Mouse (Mus musculus) intestine, embryonic 14.5 days (tissue): ENCODE results near the gene Dio3. TPM values are rescaled to one million over a fixed set of nuclear protein-coding genes. Genes with fewer than 3 reads are reported as not detected.

ENCODE experiments used
- ATAC-seq: fragments of 200-750 bp; cut with Nextera tagmentation; replicated peaks from 2 replicates; pipeline ENCODE4 v1.8.0; 2017; ENCODE audit warnings: low read depth, moderate number of reproducible peaks, moderate TSS enrichment, moderate library complexity; ENCODE audit not compliant: low FRiP score, low TSS enrichment
- DNase-seq: peaks from one replicate; pipeline ENCODE4 v3.0.0-alpha.2; 2018; ENCODE audit warnings: low spot score
- H3K27ac ChIP-seq: fragments of 300-500 bp; sonication (generic); 2 replicates; pipeline ENCODE4 v1.5.1; 2014; ENCODE audit warnings: low read depth, mild to moderate bottlenecking, control low read depth
- H3K27me3 ChIP-seq: fragments of 300-500 bp; sonication (generic); replicated peaks from 2 replicates; pipeline ENCODE4 v1.6.1; 2014; ENCODE audit warnings: low read length, control low read depth; ENCODE audit not compliant: control insufficient read depth, insufficient read depth
- H3K36me3 ChIP-seq: fragments of 300-500 bp; sonication (generic); 2 replicates; pipeline ENCODE4 v1.6.1; 2014; ENCODE audit warnings: low read length, control low read depth; ENCODE audit not compliant: control insufficient read depth, insufficient read depth
- H3K4me1 ChIP-seq: fragments of 300-500 bp; sonication (generic); replicated peaks from 2 replicates; pipeline ENCODE4 v1.6.1; 2014; ENCODE audit warnings: low read length, control low read depth, mixed read lengths; ENCODE audit not compliant: control insufficient read depth, insufficient read depth
- H3K4me2 ChIP-seq: fragments of 300-500 bp; sonication (generic); 2 replicates; pipeline ENCODE4 v1.6.1; 2014; ENCODE audit warnings: low read length
- H3K4me3 ChIP-seq: fragments of 300-500 bp; sonication (generic); 2 replicates; pipeline ENCODE4 v1.5.1; 2014; ENCODE audit warnings: low read depth, low read length, control low read depth, mixed read lengths
- H3K9ac ChIP-seq: fragments of 300-500 bp; sonication (generic); 2 replicates; pipeline ENCODE4 v1.6.1; 2014; ENCODE audit warnings: mild to moderate bottlenecking, low read length
- H3K9me3 ChIP-seq: fragments of 300-500 bp; sonication (generic); 2 replicates; pipeline ENCODE4 v1.6.1; 2016; ENCODE audit warnings: low read length, control low read depth; ENCODE audit not compliant: control insufficient read depth
- WGBS: fragments of 180-500 bp; shearing (Covaris S2); extraction: QIAGEN DNeasy Blood & Tissue Kit; methylation state at CpG from one replicate; pipeline ENCODE4 v1.1.7; 2014; 5-methylcytosine and 5-hydroxymethylcytosine counted together
- polyA plus RNA-seq: library from polyadenylated mRNA; unstranded; fragments of >200 nt; fragmentation: Nextera tagmentation; extraction: Ambion mirVana; gene quantifications from 2 replicates; pipeline ENCODE4 v1.2.1, GENCODE M21; 2014

The Dio3 gene
- 0.35 and 0.74 TPM in 2 replicates for polyA plus RNA-seq

DNA sequence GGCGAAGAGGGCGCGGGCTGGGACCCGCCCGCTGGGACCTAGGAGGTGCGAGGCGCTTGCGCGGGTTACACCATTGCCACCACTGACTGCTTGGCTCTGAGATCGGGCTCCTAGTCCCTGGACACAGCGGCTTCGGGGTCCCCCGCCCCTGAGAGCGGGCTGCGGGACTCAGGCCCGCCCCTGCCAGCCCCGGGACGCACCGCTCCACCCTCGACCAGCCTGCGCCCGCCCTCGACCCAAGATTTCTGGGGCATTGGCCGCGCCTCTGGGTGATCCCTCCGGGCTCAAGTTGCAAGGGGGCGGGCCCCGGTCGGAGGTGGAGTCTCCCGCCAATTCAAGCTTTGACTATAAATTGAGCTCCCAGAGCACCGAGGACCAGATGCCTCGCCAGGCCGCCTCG lies at the start of gene Dio3:
Gene Dio3 (plus strand): TSS at position 216 of the 400 bp plus-strand sequence.
- WGBS, result under 1% methylated on average over 34 of the region's 34 CpGs

DNA sequence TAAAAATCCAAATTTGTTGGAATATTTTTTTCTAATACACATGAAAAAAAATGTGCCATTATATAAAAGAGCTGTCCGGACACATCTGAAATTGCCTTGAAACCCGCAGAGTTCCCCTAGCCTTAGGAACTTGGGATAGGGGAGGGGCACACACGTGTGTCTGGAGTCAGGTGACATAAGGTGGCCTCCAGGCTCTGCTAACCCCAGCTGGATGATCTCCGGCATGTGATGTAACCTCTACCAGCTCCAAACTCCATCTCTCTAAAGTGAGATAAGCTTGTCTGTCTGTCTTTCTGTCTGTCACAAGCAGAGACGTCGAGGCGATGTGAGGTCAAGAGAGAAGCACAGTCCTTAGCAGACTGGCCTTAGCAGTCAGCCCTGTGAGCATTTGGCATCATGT lies 48.6 kb upstream of the Dio3 start:
- 81% methylated on average over 7 of the region's 7 CpGs for WGBS
- Histone ChIP-seq H3K4me3 (no peak overlapping the region), H3K36me3 (no peaks in the 10 kb centered on the region), H3K4me1 (no peaks in the 10 kb centered on the region), H3K9ac (no peak overlapping the region), H3K4me2 (no peak overlapping the region), H3K27ac (no peak overlapping the region), H3K9me3 (no peaks in the 10 kb centered on the region), H3K27me3 (no peaks in the 10 kb centered on the region)
- DNase-seq (no peak), ATAC-seq (no peak)

More for the DNA sequence above, at the start of gene Dio3:
- ATAC-seq, result peak; percentile 67
- H3K27ac ChIP-seq, result no peak within 1 kb of the TSS
- H3K9ac ChIP-seq, result peak within 1 kb of the TSS; percentile 29; the same call in 1 of the 2 replicates
- DNase-seq, result peak; percentile 84
- peaks cover 14% of the 10 kb centered on the region for H3K4me1 ChIP-seq
- no peaks in the 10 kb centered on the region for H3K36me3 ChIP-seq
- H3K27me3 ChIP-seq, result peaks cover 82% of the 10 kb centered on the region
- H3K9me3 ChIP-seq, result no peaks in the 10 kb centered on the region
- peak within 1 kb of the TSS; percentile 69 for H3K4me2 ChIP-seq
- H3K4me3 ChIP-seq, result peak within 1 kb of the TSS; percentile 40

DNA sequence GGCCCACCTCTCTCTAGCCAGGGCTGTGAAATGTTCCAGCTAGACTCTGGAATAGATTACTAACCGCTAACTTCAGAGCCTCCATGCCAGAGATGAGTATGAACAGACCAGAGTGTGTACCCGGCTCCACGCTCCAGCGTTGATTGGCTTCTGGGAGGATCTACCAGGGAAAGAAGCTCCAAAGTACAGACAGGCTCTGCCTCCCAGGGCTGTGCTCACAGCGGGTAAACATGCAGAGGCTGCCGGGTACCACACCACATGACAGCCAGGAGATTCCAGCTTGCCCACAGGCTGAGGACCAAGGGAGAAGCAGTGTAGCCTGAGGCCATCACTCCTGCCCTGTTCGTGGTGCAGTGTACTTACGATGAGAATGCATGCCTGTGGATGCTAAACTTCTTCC lies 48.1 kb upstream of the Dio3 start:
- no peak overlapping the region for H3K9ac ChIP-seq
- H3K27ac ChIP-seq, result no peak overlapping the region
- no peaks in the 10 kb centered on the region for H3K9me3 ChIP-seq
- no peak overlapping the region for H3K4me2 ChIP-seq
- H3K4me1 ChIP-seq, result no peaks in the 10 kb centered on the region
- DNase-seq, result no peak
- ATAC-seq, result no peak
- 64% methylated on average over 8 of the region's 8 CpGs for WGBS
- H3K27me3 ChIP-seq, result no peaks in the 10 kb centered on the region
- no peaks in the 10 kb centered on the region for H3K36me3 ChIP-seq
- no peak overlapping the region for H3K4me3 ChIP-seq

DNA sequence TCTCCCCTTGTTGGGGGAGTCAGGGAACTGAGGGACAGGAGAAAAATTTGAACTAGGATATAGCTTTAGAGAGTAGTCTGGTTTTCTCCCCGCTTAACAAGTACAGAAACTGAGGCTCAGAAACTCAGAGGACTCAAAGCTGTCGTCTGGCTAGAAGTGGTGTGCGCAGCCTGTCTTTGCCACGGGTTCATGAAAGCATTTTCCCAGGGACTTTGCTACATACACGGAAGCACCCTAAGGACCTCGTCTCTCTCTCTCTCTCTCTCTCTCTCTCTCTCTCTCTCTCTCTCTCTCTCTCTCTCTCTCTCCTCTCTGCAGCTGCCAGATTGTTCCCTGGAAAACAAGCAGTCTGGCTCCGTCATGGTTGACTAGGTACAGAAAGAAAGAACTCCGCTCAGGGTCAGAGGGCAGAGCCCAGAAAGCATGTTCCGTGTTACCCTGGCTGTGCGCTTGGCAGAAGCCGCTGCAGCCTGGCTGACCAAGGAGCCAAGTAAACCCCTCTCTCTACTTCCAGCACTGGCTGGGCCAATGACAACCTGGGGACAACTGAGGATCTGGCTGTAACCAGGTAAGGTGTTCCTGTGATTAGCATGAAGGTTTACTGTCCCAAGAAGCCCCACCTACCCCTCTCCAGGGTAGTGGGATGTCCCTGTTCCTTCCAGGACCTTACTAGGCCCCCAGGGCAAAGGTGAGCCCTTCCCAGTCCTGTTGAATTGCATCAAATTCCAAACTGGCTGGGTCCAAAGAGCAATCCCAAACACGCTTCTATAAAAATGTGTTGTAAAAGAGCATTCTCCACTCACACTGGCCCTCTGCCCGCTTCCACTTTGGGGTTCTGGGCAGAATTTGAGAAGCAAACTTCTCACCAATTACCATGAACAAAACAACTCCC lies 46.9 kb upstream of the Dio3 start:
- no peak overlapping the region for H3K9ac ChIP-seq
- H3K4me1 ChIP-seq, result 0 out of 2 replicates have a peak, but pooled peaks cover 3% of the 10 kb centered on the region
- DNase-seq (peak; percentile 63), ATAC-seq (no peak; the same call in 1 of the 2 replicates)
- no peak overlapping the region for H3K4me2 ChIP-seq
- H3K27me3 ChIP-seq, result no peaks in the 10 kb centered on the region
- H3K9me3 ChIP-seq, result no peaks in the 10 kb centered on the region
- H3K27ac ChIP-seq, result no peak overlapping the region
- 61% methylated on average over 13 of the region's 13 CpGs for WGBS
- H3K36me3 ChIP-seq, result no peaks in the 10 kb centered on the region
- H3K4me3 ChIP-seq, result no peak overlapping the region

DNA sequence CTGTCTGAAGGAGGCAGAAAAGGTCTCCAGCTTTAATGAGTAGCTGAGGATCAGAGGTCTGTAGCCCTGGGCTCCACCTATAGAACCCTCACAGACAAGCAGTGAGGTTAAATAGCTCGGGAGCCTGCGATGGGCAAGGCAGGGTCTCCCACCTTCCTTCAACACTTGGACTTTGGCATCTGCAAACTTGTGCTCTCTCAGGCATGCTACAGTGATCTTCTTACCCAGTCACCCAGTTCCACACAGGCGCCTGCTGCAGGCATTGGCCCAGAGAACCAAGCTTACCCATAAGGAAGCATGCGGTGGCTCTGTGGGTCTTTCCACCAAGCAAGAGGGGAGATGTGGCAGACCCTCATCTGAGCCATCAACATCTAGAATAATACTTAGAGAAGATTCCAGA lies 43.0 kb upstream of the Dio3 start:
- no peak overlapping the region for H3K4me2 ChIP-seq
- no peaks in the 10 kb centered on the region for H3K36me3 ChIP-seq
- H3K9ac ChIP-seq, result no peak overlapping the region
- no peak overlapping the region for H3K4me3 ChIP-seq
- H3K9me3 ChIP-seq, result no peaks in the 10 kb centered on the region
- ATAC-seq, result no peak
- no peak overlapping the region for H3K27ac ChIP-seq
- H3K4me1 ChIP-seq, result 0 out of 2 replicates have a peak, but pooled peaks cover 3% of the 10 kb centered on the region
- 89% methylated on average over 4 of the region's 4 CpGs for WGBS
- no peak for DNase-seq
- no peaks in the 10 kb centered on the region for H3K27me3 ChIP-seq

DNA sequence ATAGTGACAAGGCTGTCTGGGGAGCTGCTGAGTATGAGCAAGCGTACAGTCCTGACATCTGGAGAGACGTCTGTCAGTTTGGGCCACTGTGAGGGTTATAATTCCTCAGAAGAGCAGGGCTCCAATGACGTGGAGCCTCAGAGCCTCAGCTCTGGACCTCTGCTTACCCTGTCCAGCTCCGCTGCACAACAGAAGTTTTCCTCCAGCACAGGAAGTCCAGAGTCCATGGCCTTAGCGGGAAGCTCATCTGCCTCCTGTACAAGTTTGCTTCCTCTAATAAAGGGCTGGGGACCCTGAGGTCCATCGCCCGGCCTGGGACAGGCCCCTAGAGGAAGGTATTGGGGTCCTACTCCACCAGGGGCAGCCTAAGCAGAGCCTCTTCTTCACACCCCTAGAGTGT lies 41.8 kb upstream of the Dio3 start:
- 76% methylated on average over 7 of the region's 7 CpGs for WGBS
- H3K4me1 ChIP-seq, result 0 out of 2 replicates have a peak, but pooled peaks cover 3% of the 10 kb centered on the region
- no peak overlapping the region for H3K4me3 ChIP-seq
- no peak overlapping the region for H3K9ac ChIP-seq
- ATAC-seq, result no peak
- no peak overlapping the region for H3K27ac ChIP-seq
- H3K9me3 ChIP-seq, result no peaks in the 10 kb centered on the region
- DNase-seq, result no peak
- no peak overlapping the region for H3K4me2 ChIP-seq
- no peaks in the 10 kb centered on the region for H3K27me3 ChIP-seq
- H3K36me3 ChIP-seq, result no peaks in the 10 kb centered on the region

DNA sequence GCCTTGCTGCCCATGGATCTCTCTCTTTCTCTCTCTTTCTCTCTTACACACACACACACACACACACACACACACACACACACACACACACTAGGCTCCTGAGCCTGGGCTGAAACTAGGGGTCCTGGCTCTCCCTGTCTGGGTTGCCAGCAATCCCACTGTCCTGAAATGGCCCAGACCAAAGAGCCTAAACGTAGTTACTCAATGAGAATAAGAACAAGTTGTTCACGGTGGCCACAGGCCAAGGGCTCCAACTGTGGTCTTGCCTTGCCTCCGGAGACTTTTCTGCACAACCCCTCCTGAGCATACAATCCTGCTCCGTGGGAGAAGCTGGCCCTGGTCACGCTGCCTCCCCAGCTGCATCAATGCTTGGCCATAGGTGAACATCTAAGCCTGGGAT lies 39.5 kb upstream of the Dio3 start:
- no peak overlapping the region for H3K27ac ChIP-seq
- H3K9ac ChIP-seq, result no peak overlapping the region
- WGBS, result 89% methylated on average over 5 of the region's 5 CpGs
- no peaks in the 10 kb centered on the region for H3K27me3 ChIP-seq
- no peak for ATAC-seq
- 0 out of 2 replicates have a peak, but pooled peaks cover 3% of the 10 kb centered on the region for H3K4me1 ChIP-seq
- no peak for DNase-seq
- no peak overlapping the region for H3K4me3 ChIP-seq
- no peaks in the 10 kb centered on the region for H3K36me3 ChIP-seq
- H3K4me2 ChIP-seq, result no peak overlapping the region
- H3K9me3 ChIP-seq, result no peaks in the 10 kb centered on the region

DNA sequence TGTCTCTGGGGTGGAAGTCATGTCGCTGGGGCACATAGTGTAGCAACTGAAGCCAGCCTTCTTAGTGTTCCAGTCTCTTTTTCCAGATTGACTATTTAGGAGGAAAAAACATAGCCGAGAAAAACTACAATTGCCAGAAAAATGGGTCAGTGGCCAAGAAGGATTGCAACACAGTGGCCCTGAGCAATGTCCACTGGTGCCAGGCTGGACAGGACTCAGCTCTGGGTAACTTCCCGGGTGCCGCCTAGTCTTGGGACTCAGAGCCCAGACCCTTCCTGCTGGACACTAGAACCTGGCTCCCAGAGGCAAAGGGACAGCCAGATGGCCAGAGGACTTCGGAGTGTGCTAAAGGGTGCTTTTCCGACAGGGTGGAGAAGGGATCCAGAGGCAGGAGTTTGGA lies 34.3 kb upstream of the Dio3 start:
- Histone ChIP-seq H3K9me3 (no peaks in the 10 kb centered on the region), H3K9ac (no peak overlapping the region), H3K4me1 (no peaks in the 10 kb centered on the region), H3K27me3 (no peaks in the 10 kb centered on the region), H3K36me3 (no peaks in the 10 kb centered on the region), H3K27ac (no peak overlapping the region), H3K4me3 (no peak overlapping the region), H3K4me2 (no peak overlapping the region)
- 87% methylated on average over 6 of the region's 6 CpGs for WGBS
- no peak for DNase-seq
- no peak for ATAC-seq

DNA sequence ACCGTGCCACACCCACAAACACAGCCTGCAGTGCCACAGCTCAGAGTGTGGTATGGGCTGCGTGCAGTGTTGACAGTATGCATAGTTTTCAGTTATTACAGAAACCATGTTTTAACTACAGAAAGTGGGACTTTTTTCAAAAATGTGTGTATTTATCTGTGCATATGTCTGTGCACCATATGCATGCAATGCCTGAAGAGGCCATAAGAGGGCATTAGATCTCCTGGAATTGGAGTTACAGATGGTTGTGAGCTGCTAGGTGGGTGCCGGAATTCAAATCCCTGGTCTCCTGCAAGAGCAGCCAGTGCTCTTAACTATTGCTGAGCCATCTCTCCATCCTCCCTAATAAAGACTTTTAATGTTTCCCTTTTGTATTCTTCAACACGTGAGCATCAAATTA lies 33.4 kb upstream of the Dio3 start:
- DNase-seq (no peak), ATAC-seq (no peak)
- no peaks in the 10 kb centered on the region for H3K9me3 ChIP-seq
- WGBS, result 89% methylated on average over 4 of the region's 4 CpGs
- no peak overlapping the region for H3K4me2 ChIP-seq
- H3K27ac ChIP-seq, result no peak overlapping the region
- H3K4me3 ChIP-seq, result no peak overlapping the region
- H3K9ac ChIP-seq, result no peak overlapping the region
- H3K27me3 ChIP-seq, result no peaks in the 10 kb centered on the region
- H3K36me3 ChIP-seq, result no peaks in the 10 kb centered on the region
- no peaks in the 10 kb centered on the region for H3K4me1 ChIP-seq
